Mouse (Mus musculus): ENCODE measurements around the gene Xrcc1. TPM values are rescaled to one million over a fixed set of nuclear protein-coding genes. Genes with fewer than 3 reads are reported as not detected.

Xrcc1 gene
- total RNA-seq, 2 experiments from 2014 or later = 38.9 to 40.9 TPM

DNA sequence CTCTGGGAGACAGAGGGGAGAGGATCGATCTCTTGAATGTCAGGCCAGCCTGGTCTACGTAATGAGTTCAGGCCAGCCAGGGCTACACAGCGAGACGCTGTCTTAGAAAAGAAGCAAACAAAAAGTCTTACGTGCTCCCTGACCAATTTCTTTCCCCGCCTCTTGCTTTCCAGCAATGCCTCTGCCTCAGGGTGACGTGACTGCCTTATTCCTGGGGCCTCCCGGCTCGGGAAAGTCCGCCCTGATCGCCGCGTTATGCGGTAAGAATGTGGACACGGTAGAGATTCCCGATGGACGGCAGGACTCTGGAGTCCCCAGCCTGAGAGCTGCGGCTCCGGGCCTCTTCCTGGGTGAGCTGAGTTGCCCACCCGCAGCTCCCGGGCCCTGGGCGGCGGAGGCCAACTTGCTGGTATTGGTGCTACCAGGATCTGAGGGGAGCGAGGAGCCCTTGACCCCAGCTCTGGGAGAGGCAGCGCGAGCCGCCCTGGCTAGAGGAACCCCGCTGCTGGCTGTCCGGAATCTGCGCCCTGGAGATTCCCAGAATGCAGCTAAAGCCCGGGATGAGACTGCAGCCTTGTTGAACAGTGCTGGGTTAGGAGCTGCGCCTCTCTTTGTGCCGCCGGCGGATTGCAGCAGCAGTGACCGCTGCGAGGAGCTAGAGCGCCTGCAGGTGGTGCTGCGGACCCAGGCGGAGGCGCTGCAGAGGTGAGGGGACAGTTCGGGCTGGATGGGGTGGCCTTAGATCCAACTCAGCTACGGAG, 14.7 kb upstream of the Xrcc1 start:
- peak; percentile 88 for TF ChIP-seq CTCF (conservative IDR thresholded peaks at IDR 0.05)
- Histone ChIP-seq H3K27ac (peak overlapping the region; percentile 98), H3K4me3 (peak overlapping the region; percentile 92)
- DNase-seq (ENCODE audit: low spot score in 2 of 2) = peak; percentile 67 to 68

DNA sequence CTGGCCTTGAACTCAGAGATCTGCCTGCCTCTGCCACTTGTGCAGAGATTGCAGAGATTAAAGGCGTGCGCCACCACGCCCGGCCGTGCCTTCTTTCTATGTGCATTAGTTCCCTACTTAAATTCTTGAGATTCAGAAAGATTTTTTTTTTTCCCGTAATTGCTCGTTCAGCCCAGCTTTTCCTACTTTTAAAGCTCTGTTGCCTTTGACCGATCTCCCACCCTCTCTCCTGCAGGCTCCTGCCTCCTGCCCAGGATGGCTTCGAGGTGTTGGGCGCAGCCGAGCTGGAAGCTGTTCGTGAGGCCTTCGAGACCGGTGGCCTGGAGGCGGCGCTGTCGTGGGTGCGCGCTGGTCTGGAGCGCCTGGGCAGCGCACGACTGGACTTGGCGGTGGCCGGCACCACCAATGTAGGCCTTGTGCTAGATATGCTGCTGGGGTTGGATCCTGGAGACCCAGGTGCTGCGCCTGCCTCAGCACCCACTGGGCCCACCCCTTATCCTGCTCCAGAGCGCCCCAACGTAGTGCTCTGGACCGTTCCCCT, 13.0 kb upstream of the Xrcc1 start:
- no peak overlapping the region for H3K4me3 ChIP-seq
- no peak for TF ChIP-seq CTCF (conservative IDR thresholded peaks at IDR 0.05)
- DNase-seq (ENCODE audit: low spot score in 2 of 2) = no peak
- no peak overlapping the region for H3K27ac ChIP-seq

GRCm38 (mm10) chr7:24533806-24534205, 12.3 kb upstream of the Xrcc1 start:
- Histone ChIP-seq H3K27ac (no peak overlapping the region), H3K4me3 (no peak overlapping the region)
- no peak for DNase-seq (ENCODE audit: low spot score in 2 of 2)
- no peak for TF ChIP-seq CTCF (conservative IDR thresholded peaks at IDR 0.05)

GRCm38 (mm10) chr7:24534301-24534700, 11.8 kb upstream of the Xrcc1 start:
- TF ChIP-seq CTCF (conservative IDR thresholded peaks at IDR 0.05) = no peak
- no peak overlapping the region for H3K4me3 ChIP-seq
- DNase-seq (ENCODE audit: low spot score in 2 of 2) = no peak
- H3K27ac ChIP-seq = no peak overlapping the region

DNA sequence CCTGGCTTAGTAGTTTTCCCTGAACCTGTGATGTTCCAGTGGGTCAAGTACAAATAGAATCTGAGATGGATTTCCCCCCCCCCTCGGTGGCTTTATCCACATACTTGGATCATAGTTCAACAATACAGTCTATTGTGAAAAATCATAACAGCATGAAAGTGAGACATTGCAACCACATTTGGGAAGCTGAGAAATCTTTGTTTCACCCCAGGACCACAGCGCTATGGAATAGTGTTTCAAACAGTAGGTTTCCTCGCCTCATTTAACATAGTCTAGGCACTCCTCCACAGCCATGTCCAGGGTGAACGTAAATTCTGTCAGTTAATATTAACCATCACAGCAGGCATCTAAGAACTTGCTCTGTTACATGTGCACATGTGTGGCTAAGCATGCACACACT, 9.0 kb upstream of the Xrcc1 start:
- TF ChIP-seq CTCF (conservative IDR thresholded peaks at IDR 0.05) = no peak
- no peak for DNase-seq (ENCODE audit: low spot score in 2 of 2)
- no peak overlapping the region for H3K27ac ChIP-seq
- no peak overlapping the region for H3K4me3 ChIP-seq

DNA sequence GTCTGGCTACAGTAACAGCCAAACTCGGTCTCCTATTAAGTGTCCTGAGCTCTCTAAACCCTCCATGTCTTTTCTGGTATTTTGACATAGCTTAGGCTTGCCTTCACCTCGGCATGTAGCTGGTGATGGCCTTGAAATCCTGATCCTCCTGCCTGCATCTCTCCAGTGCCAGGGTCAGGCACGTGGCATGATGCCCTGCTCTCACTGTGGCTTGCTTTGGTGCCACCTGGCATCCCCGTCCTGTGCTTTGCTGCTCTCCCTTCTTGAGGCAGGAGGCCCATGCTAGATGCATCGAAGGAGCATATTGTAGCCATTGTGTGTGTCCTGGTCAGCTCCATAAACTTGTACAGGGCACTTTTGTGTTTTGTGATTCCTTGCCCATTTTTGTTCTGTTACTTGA, 8.5 kb upstream of the Xrcc1 start:
- TF ChIP-seq CTCF (conservative IDR thresholded peaks at IDR 0.05) = no peak
- H3K27ac ChIP-seq = no peak overlapping the region

GRCm38 (mm10) chr7:24538154-24538553, 7.9 kb upstream of the Xrcc1 start:
- peak in 1 of 2 experiments; percentile 62 for DNase-seq (ENCODE audit: low spot score in 2 of 2)
- peak; percentile 59 for TF ChIP-seq CTCF (conservative IDR thresholded peaks at IDR 0.05)
- no peak overlapping the region; the same call in 1 of the 2 replicates for H3K27ac ChIP-seq

More for the DNA sequence above, 8.5 kb upstream of the Xrcc1 start:
- DNase-seq (ENCODE audit: low spot score in 2 of 2) = no peak
- H3K4me3 ChIP-seq = no peak overlapping the region

DNA sequence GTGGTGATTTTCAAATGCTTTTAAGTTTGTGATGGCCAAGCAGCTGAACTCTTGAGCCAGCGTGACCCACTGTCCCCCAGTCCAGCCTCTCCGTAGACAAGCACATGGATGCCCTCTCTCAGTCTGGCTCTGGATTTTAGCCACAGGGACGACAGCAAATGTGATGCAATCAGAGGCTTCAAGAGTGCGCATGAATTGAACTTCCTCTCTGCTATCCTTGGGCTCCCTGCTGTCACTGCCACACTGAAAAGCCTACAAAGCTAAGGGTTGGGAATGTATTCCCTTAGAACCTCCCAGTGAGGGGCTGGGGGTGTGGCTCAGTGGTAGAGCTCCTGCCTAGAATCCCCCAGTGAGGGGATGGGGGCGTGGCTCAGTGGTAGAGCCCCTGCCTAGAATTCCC, 7.4 kb upstream of the Xrcc1 start:
- no peak for TF ChIP-seq CTCF (conservative IDR thresholded peaks at IDR 0.05)
- no peak for DNase-seq (ENCODE audit: low spot score in 2 of 2)
- H3K4me3 ChIP-seq = no peak overlapping the region
- H3K27ac ChIP-seq = no peak overlapping the region

More at GRCm38 (mm10) chr7:24538154-24538553, 7.9 kb upstream of the Xrcc1 start:
- no peak overlapping the region for H3K4me3 ChIP-seq

DNA sequence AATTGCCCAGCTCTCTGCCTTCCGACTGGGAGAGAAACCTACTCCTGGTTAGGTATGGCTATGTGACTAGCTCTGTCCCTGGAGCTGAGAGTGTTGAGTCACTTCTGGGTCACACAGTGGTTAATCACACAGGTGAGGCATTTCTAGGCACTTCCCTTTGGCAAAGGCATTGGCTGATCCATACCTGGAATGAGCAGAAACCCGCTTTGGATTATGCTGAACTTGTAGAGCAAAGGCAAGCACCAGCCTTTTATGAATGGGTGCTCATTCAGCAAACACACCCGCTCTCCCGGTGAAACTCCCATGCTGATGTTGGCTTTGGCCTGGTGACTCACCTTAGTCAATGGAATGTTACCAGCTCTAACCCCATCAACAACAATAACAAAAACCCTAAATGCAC, 6.4 kb upstream of the Xrcc1 start:
- Histone ChIP-seq H3K4me3 (no peak overlapping the region), H3K27ac (no peak overlapping the region)
- TF ChIP-seq CTCF (conservative IDR thresholded peaks at IDR 0.05) = no peak
- DNase-seq (ENCODE audit: low spot score in 2 of 2) = no peak

DNA sequence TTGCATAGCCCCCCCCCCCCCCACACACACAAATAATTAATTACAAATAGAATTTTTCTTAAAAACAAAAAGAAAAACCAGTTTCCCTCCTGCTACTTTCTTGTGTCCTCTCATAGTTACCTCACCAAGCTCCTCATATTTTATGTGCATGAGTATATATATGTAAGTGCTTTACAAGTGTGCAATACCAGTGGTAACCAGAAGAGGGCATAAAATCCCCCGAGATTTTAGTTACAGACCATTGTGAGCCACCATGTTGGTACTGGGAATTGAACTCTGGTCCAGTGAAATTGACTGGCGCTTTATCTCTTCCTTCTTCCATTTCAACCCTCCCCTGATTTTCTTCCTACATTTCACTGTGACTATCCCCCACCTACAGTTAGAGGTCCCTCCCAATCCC, 1.6 kb upstream of the Xrcc1 start:
- Histone ChIP-seq H3K4me3 (no peak overlapping the region), H3K27ac (no peak overlapping the region)
- TF ChIP-seq CTCF (conservative IDR thresholded peaks at IDR 0.05) = peak; percentile 61
- DNase-seq (ENCODE audit: low spot score in 2 of 2) = no peak

- DNase-seq (ENCODE audit: low spot score in 2 of 2) = peak; percentile 99 to 100
- H3K4me3 ChIP-seq = peak overlapping the region; percentile 82
- H3K27ac ChIP-seq = peak overlapping the region; percentile 89
- no peak for TF ChIP-seq CTCF (conservative IDR thresholded peaks at IDR 0.05)
These were observed 723 bp downstream of the Xrcc1 start for GRCm38 (mm10) chr7:24546634-24547389.

GRCm38 (mm10) chr7:24547534-24548036, 1.5 kb downstream of the Xrcc1 start:
- TF ChIP-seq CTCF (conservative IDR thresholded peaks at IDR 0.05) = no peak
- Histone ChIP-seq H3K4me3 (peak overlapping the region; percentile 82), H3K27ac (peak overlapping the region; percentile 87)
- no peak for DNase-seq (ENCODE audit: low spot score in 2 of 2)
